Comparison of ENCODE assay signal across 16 mouse cellular contexts in genomic region chr11:88162740-88163139, GRCm38 (mm10). TPM values are rescaled to one million over a fixed set of nuclear protein-coding genes. Genes with fewer than 3 reads are reported as not detected.
DNase-seq lines count a peak whose midpoint lies in the region; ATAC-seq lines count a peak whose summit lies in the region.
"Had no signal": no experiment of that assay in that cellular context is flagged by ENCODE, and none has a peak within 500 bp of the region (broad histone marks: within the 10 kb centered on the region; RNA-seq: fewer than 3 reads in every experiment).

No protein-coding gene starts in this region.

- peak overlapping the region; percentile 16; the same call in 1 of the 2 replicates for H3K9ac ChIP-seq in heart, embryonic 14.5 days (ENCODE audit: low read length)
- H3K9ac ChIP-seq: liver, embryonic 13.5 days; lung, embryonic 15.5 days had no signal

- H3K9me3 ChIP-seq in heart, embryonic 14.5 days (ENCODE audit: control insufficient read depth, low read length) = no peaks in the 10 kb centered on the region
- H3K9me3 ChIP-seq in megakaryocyte, embryonic 14.5 days = no peaks in the 10 kb centered on the region
- no peaks in the 10 kb centered on the region for H3K9me3 ChIP-seq in embryonic facial prominence, embryonic 10.5 days
- H3K9me3 ChIP-seq: forebrain, embryonic 13.5 days; hindbrain, embryonic 15.5 days; limb, embryonic 10.5 days; liver, embryonic 13.5 days; lung, embryonic 15.5 days; neural tube, embryonic 15.5 days had no signal

- H3K4me2 ChIP-seq in heart, embryonic 14.5 days (ENCODE audit: low read length) = no peak overlapping the region

- H3K36me3 ChIP-seq in heart, embryonic 14.5 days (ENCODE audit: control insufficient read depth, insufficient read depth, low read length) = no peaks in the 10 kb centered on the region
- peaks cover 42% of the 10 kb centered on the region for H3K36me3 ChIP-seq in megakaryocyte, embryonic 14.5 days (replicated peaks; ENCODE audit: low read length)
- H3K36me3 ChIP-seq in embryonic facial prominence, embryonic 10.5 days (replicated peaks) = no peaks in the 10 kb centered on the region
- H3K36me3 ChIP-seq: hindbrain, embryonic 15.5 days; limb, embryonic 10.5 days; liver, embryonic 13.5 days; lung, embryonic 15.5 days; neural tube, embryonic 15.5 days had no signal

- ATAC-seq in cerebellum, adult (ENCODE audit: insufficient number of reproducible peaks, low FRiP score, low TSS enrichment) = no peak
- ATAC-seq in heart, embryonic 14.5 days (ENCODE audit: insufficient number of reproducible peaks, insufficient read depth, low FRiP score, low read depth) = no peak
- ATAC-seq in megakaryocyte, adult 5-6 weeks (ENCODE audit: poor library complexity, severe bottlenecking) = no peak

- WGBS in heart, embryonic 14.5 days = 55% methylated on average over 4 of the region's 4 CpGs
- 56% methylated on average over 4 of the region's 4 CpGs for WGBS in embryonic facial prominence, embryonic 10.5 days

- H3K4me3 ChIP-seq in heart, embryonic 14.5 days (ENCODE audit: control insufficient read depth in 1 of 2, insufficient read depth in 1 of 2, low read depth in 1 of 2, low read length in 2 of 2) = no peak overlapping the region
- H3K4me3 ChIP-seq in megakaryocyte, embryonic 14.5 days (replicated peaks) = peak overlapping the region; percentile 85
- H3K4me3 ChIP-seq in embryonic facial prominence, embryonic 10.5 days = no peak overlapping the region
- H3K4me3 ChIP-seq: left cerebral cortex, adult 2 months; liver, embryonic 13.5 days had no signal

- DNase-seq in cerebellum, adult 9-11 months = peak; percentile 64
- DNase-seq in heart, adult 8-10 months (ENCODE audit: low spot score) = no peak
- DNase-seq in embryonic facial prominence, embryonic 10.5 days (ENCODE audit: low spot score) = no peak
- no peak for DNase-seq in yolk sac, embryonic 10.5 days (ENCODE audit: low spot score)

- H3K27ac ChIP-seq in heart, embryonic 14.5 days (replicated peaks in 1 of 2; ENCODE audit: control insufficient read depth in 1 of 2, insufficient read depth in 1 of 2, low read depth in 2 of 2, low read length in 2 of 2) = 0 out of 4 replicates have a peak overlapping the region, but pooled peaks of 1 of the 2 experiments have one; percentile 14
- peak overlapping the region; percentile 40 for H3K27ac ChIP-seq in embryonic facial prominence, embryonic 10.5 days (replicated peaks)
- H3K27ac ChIP-seq: liver, embryonic 13.5 days; macrophage had no signal

- H3K27me3 ChIP-seq in heart, embryonic 14.5 days (ENCODE audit: control insufficient read depth, insufficient read depth, low read length) = no peaks in the 10 kb centered on the region
- H3K27me3 ChIP-seq in megakaryocyte, embryonic 14.5 days (replicated peaks) = no peaks in the 10 kb centered on the region
- peaks cover 2% of the 10 kb centered on the region for H3K27me3 ChIP-seq in embryonic facial prominence, embryonic 10.5 days (replicated peaks; ENCODE audit: low read depth, poor library complexity, severe bottlenecking)
- H3K27me3 ChIP-seq: forebrain, embryonic 13.5 days; hindbrain, embryonic 15.5 days; lung, embryonic 15.5 days; neural tube, embryonic 15.5 days had no signal

- peaks cover 58 to 72% of the 10 kb centered on the region in 2 experiments for H3K4me1 ChIP-seq in heart, embryonic 14.5 days (ENCODE audit: control insufficient read depth in 2 of 2, insufficient read depth in 2 of 2, low read length in 2 of 2)
- peaks cover 90% of the 10 kb centered on the region for H3K4me1 ChIP-seq in megakaryocyte, embryonic 14.5 days
- peaks cover 78% of the 10 kb centered on the region for H3K4me1 ChIP-seq in embryonic facial prominence, embryonic 10.5 days

RNA-seq across cellular contexts. Expression of gene Mrps23, which starts 41.4 kb away (rescaled TPM):
- polyA plus RNA-seq in heart, embryonic 14.5 days (2014; fragmentation: Nextera tagmentation; extraction: Ambion mirVana) = 95.0 and 97.4 TPM in 2 replicates
- 100 to 1,000 TPM; 301 to 345 (median 322) TPM for total RNA-seq in heart, adult 8-10 months (2022)
- polyA plus RNA-seq in megakaryocyte, embryonic 14.5 days (2012; ENCODE audit: insufficient read depth, low replicate concordance) = 62.3 and 197 TPM in 2 replicates
- total RNA-seq in megakaryocyte, adult 5-6 weeks (2015) = 59.0 and 62.2 TPM in 2 replicates
- 39.4 and 73.3 TPM in 2 replicates for total RNA-seq in megakaryocyte, adult 5-6 weeks (2017)
- 60.4 and 71.7 TPM in 2 replicates for polyA plus RNA-seq in embryonic facial prominence, embryonic 10.5 days (2016; fragmentation: Nextera tagmentation; extraction: Ambion mirVana)
